ENCODE assay signal across 8 mouse cellular contexts in genomic region chr11:120224488-120225255, GRCm38 (mm10). TPM values are rescaled to one million over a fixed set of nuclear protein-coding genes. Genes with fewer than 3 reads are reported as not detected.
DNase-seq lines count a peak whose midpoint lies in the region; ATAC-seq lines count a peak whose summit lies in the region.

No protein-coding gene starts in this region.

- peak overlapping the region; percentile 34 for H3K4me3 ChIP-seq in megakaryocyte, embryonic 14.5 days (replicated peaks)
- H3K4me3 ChIP-seq in forebrain, embryonic 13.5 days = peak overlapping the region; percentile 23
- H3K4me3 ChIP-seq in midbrain, embryonic 13.5 days (replicated peaks) = peak overlapping the region; percentile 28

- H3K9me3 ChIP-seq in megakaryocyte, embryonic 14.5 days = no peaks in the 10 kb centered on the region
- no peaks in the 10 kb centered on the region for H3K9me3 ChIP-seq in forebrain, embryonic 13.5 days (replicated peaks)
- no peaks in the 10 kb centered on the region for H3K9me3 ChIP-seq in midbrain, embryonic 13.5 days

- H3K4me1 ChIP-seq in megakaryocyte, embryonic 14.5 days = peaks cover 97% of the 10 kb centered on the region
- H3K4me1 ChIP-seq in forebrain, embryonic 13.5 days = peaks cover 73% of the 10 kb centered on the region
- peaks cover 84% of the 10 kb centered on the region for H3K4me1 ChIP-seq in midbrain, embryonic 13.5 days (replicated peaks)

- peaks cover 8% of the 10 kb centered on the region for H3K27me3 ChIP-seq in megakaryocyte, embryonic 14.5 days (replicated peaks)
- peaks cover 8% of the 10 kb centered on the region; the same call in 1 of the 2 replicates for H3K27me3 ChIP-seq in forebrain, embryonic 13.5 days
- H3K27me3 ChIP-seq in midbrain, embryonic 13.5 days = no peaks in the 10 kb centered on the region

- peak overlapping the region; percentile 63 for H3K9ac ChIP-seq in forebrain, embryonic 13.5 days
- H3K9ac ChIP-seq in midbrain, embryonic 13.5 days (replicated peaks) = peak overlapping the region; percentile 73

- WGBS in forebrain, embryonic 13.5 days = 30% methylated on average over 11 of the region's 11 CpGs
- WGBS in midbrain, embryonic 13.5 days = 23% methylated on average over 11 of the region's 11 CpGs

- peak; percentile 55 to 58 for DNase-seq in kidney, adult 8-10 months
- no peak for DNase-seq in thymus, postnatal 14 days
- DNase-seq in thymus, adult 18-20 months = no peak

- peaks cover 41% of the 10 kb centered on the region for H3K36me3 ChIP-seq in megakaryocyte, embryonic 14.5 days (replicated peaks; ENCODE audit: low read length)
- 0 out of 2 replicates have a peak, but pooled peaks cover 5% of the 10 kb centered on the region for H3K36me3 ChIP-seq in forebrain, embryonic 13.5 days (ENCODE audit: poor library complexity, severe bottlenecking)
- H3K36me3 ChIP-seq in midbrain, embryonic 13.5 days = no peaks in the 10 kb centered on the region

- ATAC-seq in megakaryocyte, adult 5-6 weeks (ENCODE audit: poor library complexity, severe bottlenecking) = no peak
- no peak for ATAC-seq in forebrain, embryonic 13.5 days
- 0 out of 2 replicates have a peak, but pooled peaks have one; percentile 51 for ATAC-seq in midbrain, embryonic 13.5 days
- ATAC-seq in megakaryocyte progenitor cell, adult 5-6 weeks (replicated peaks; ENCODE audit: poor library complexity) = no peak

- H3K27ac ChIP-seq in forebrain, embryonic 13.5 days = no peak overlapping the region
- H3K27ac ChIP-seq in midbrain, embryonic 13.5 days = peak overlapping the region; percentile 75

- H3K4me2 ChIP-seq in forebrain, embryonic 13.5 days = peak overlapping the region; percentile 55
- H3K4me2 ChIP-seq in midbrain, embryonic 13.5 days (replicated peaks) = peak overlapping the region; percentile 56

RNA-seq across cellular contexts. Expression of gene Bahcc1, which starts 8.1 kb away (rescaled TPM):
- 10.2 and 26.1 TPM in 2 replicates for polyA plus RNA-seq in megakaryocyte, embryonic 14.5 days (2012; ENCODE audit: insufficient read depth, low replicate concordance)
- 3.1 and 4.4 TPM in 2 replicates for total RNA-seq in megakaryocyte, adult 5-6 weeks (2015)
- 1.3 and 1.7 TPM in 2 replicates for total RNA-seq in megakaryocyte, adult 5-6 weeks (2017)
- 17.2 TPM in 2 replicates for polyA plus RNA-seq in forebrain, embryonic 13.5 days (2015; fragmentation: Nextera tagmentation; extraction: Ambion mirVana)
- 17.4 and 19.5 TPM in 2 replicates for polyA plus RNA-seq in midbrain, embryonic 13.5 days (2015; fragmentation: Nextera tagmentation; extraction: Ambion mirVana)
- total RNA-seq in megakaryocyte progenitor cell, adult 5-6 weeks (2015) = 12.1 and 17.2 TPM in 2 replicates
- 3.9 and 5.4 TPM in 2 replicates for total RNA-seq in megakaryocyte progenitor cell, adult 5-6 weeks (2017)

Comparison
In these comparisons a context has a peak if more than half of its experiments do, and no peak if none do; other contexts are left out.
1. DNase-seq: peak in kidney, adult 8-10 months (2 of 2); none in thymus, postnatal 14 days (single experiment) and thymus, adult 18-20 months (0 of 2).
2. Peak in every context shown above with its lines, with median percentiles within 50 percentile points of each other: H3K4me3 ChIP-seq.